Mouse (Mus musculus): ENCODE measurements around the gene Gdi1.

The Gdi1 gene

DNA sequence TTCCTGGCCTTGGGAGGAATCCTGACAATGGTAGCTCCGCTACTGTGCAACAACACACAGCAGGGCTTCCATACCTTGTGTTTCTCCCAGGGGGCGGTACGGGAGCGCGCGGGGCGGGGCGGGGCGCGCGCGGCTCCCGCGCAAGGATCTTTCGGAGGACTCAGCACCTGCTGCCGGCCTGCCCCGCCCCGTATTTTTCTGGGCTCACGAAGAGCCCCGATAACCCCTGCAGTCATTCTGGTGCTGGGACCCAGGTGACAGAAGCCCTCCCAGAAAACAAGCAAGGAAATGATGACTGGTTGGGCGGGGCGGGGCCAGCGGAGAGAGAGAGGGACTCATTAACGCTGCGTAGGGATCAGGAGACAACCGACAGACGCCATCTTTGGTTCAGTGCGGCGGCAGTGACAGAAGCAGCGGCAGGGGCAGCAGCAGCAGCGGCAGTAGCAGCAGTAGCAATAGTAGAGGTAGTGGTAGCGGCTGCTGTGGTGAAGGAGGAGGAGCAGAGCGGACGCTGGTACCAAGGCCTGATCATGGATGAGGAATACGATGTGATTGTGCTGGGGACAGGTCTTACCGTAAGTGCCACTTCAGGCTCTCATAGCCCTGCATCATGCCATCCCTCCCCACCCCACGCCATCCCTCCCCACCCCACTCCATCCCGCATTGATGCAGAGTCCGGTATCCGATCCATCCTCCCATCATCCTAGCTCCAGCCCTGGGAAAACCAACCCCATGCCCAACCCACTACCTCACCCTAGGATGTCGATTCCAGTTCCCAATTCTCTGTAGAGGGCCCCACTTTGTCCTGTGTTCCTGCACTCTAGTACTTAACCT lies at the start of gene Gdi1:
TSS of gene Gdi1 (plus strand) at position 132 of the 834 bp plus-strand sequence.
- in situ Hi-C loops (cut with MboI, MseI) = no loop called here

DNA sequence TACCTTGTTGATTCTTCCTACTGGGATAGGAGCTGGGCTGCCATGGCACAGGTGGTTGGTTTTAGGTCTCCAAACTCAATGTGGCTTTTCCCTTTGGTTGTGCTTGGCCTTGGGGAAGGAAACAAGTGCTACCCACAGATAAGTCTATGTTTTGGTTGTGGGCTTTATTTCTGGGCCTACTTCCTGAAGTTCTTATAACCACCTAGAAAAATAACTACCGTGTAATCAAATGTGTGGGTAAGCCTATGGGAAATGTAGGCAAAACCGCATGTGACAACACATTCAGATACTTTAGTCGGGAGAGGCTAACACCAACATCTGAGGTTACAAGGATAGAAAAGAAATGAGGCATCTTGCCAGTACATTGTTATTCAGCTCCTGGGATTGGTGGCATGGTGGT lies 47.1 kb upstream of the Gdi1 start:
- in situ Hi-C loops (cut with MboI, MseI) = no loop called here

DNA sequence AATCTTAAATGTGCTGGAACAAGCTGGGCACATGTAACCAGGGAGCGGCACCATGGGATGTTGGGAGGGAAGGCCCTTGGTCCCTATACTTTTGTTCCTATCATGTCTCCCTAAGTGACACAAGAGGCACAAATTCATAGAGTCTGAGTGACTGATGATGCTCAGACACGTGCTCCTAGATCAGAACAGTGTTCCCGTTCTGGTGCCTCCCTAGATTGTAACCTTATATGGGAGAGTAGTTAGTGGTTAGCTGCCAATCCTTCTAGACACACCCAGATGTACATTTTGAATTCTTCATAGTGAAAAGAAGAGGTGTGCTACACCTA lies 35.1 kb upstream of the Gdi1 start:
- in situ Hi-C loops (cut with MboI, MseI) = loop anchor here (5.0 kb wide), 1 partner anchor 47 kb away; no protein-coding TSS in a partner anchor

DNA sequence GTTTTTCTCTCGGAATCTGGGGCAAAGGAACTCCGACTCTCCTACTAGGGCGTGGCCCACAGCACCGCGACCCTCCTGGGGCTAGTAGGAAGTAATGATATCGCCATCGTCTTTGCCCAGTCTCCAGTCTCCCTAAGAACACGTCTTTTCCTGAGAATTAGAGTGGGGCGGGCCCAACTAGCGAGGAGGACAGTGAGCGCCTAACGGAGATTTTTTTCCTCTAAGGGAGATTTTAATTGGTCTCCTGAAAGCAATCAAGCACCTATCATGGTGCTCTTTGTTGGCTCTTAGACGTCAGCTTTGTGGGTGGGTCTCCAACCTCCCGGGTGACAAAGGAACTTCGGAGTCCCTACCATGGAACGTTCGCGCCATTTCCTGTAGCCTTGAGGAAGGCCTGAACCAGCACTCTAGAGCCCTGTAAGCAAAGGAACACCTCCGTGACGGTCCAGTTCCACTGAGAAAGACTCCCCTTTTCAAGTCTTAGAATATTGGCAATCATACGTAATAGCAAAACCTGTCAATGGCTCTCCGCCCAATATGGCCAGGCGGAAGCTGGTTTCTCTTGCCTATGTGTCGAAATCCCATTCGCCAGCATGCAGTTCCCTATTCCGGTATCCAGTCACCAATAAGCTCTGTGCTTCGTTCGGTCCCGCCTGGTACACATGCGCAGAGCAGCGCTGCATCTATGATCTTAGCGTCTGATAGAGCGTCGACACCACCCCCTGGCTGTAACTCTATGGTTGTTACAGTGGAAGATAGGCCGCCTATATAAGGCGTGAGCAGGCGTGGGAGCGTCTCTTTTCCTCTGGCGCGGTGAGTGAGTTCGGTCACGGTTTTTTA lies 34.5 kb upstream of the Gdi1 start, which contains the start of gene Rpl10:
TSS of gene Rpl10 (plus strand) at position 751 of the 840 bp plus-strand sequence.
- in situ Hi-C loops (cut with MboI, MseI) = no loop called here

DNA sequence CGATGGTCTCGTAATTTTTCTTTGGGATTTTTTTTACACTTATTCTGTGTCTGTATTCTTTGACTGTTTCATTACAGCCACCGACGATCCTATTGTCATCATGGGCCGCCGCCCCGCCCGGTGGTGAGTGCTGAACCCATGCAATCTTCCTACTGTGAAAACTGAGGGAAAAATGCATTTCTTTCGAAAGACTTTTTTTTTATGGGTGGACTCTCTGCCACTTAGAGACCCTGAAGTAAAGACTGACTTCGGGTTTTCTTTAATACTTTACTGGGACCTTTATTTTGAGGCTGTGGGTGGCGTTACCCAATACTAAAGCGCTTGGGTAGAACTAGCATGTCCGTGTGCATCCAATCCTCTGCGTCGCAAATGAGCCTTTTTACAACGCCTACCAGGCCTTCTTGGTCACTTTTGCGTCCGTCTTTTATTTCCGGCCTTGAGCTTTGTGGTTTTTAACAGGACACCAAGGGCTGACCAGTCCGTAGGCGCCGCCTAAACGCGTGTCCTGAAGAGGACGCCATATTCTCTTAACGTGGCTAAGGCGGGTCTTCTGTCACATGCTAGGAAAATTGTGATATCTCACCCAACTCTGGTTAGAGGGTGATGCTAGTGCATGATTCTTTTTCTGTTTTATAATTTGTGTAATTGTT lies 33.8 kb upstream of the Gdi1 start:
- in situ Hi-C loops (cut with MboI, MseI) = no loop called here

DNA sequence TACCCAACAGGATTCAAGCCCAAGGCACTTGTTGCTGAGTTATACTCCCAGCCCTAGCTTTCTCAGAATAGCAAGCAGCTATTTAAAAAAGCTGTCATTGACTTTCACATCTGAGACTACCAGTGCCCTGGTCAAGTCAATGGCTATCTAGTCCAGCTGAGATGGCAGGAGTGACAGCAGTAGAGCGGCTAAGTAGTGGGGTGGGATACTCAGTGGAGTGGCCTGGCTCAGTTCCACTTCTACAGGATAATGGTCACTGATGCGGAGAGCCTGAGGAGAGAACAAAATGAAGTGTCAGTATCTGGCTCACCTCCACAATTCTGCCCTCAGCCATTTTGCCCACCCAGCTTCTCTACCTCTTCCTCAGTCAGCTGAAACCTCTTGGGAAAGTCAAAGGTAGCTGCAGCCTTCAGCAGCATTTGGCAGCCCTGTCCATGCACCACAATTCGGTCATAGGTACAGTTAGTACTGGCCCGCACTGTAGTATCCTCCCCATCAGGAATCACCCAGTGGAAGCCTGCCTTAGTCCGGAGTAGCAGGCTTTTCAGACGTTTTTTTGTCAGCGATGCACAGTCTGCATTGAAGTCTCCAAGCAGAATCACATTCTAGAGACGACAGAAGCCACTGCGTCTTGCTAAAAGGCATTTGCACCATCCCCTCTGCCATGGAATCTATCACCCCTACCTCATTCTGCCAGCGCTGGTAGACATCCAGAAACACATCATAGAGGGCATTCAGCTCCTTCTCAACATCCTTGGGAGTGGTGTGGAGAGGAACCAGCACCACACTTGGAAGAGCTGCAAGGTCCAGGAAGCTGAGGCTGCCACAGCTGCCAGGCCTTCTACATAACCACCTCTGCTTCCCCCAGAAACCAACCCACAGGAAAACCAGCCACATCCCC lies 31.1 kb upstream of the Gdi1 start:
- in situ Hi-C loops (cut with MboI, MseI) = no loop called here

DNA sequence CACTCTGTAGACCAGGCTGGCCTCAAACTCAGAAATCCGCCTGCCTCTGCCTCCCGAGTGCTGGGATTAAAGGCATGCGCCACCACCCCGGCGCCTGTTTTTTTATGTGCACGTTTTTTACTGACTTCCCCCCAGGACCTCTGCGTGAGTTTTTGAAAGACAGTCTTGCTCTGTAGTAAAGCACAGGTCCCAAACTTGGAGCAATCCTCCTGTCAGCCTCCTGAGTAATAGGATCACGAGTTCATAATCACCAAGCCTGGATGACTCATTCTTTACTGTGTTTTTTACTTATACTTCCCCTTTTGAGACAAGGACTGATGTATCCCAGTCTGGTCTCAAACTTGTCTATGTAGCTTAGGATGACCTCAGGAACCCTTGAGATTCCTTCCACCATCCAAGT lies 26.9 kb upstream of the Gdi1 start:
- in situ Hi-C loops (cut with MboI, MseI) = no loop called here

DNA sequence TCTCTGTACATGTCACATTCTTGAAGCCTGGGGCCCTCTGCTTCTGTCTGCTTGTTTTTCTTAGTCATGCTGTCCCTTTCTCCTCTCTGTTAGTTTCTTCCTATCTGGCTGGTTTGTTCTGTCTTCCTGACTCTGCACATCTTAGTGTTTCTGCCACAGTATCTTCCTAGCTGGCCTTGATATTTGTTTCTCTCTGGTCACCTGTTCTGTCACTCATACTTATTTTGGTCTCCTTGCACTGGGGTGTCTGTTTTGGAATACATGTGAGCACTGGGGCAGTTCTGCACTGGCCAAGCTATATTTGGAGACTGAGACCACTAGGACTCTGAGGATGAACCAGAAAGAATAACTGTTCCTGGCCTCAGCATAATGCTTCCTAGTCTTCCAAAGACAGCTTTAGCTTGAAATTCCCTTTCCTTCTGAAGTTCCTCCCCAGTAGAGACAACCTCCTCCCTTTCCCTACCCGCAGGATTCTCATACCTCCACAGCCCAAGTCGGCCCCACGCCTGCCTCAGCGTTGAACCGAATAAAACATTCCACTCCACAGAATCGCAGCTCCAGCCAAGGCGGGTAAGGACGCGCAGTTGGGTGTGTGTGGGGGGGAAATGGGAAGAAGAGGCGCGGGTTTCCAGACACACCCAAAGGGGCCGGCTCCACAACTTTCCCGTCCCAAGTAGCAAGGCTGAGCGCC lies 23.6 kb upstream of the Gdi1 start:
- in situ Hi-C loops (cut with MboI, MseI) = no loop called here

DNA sequence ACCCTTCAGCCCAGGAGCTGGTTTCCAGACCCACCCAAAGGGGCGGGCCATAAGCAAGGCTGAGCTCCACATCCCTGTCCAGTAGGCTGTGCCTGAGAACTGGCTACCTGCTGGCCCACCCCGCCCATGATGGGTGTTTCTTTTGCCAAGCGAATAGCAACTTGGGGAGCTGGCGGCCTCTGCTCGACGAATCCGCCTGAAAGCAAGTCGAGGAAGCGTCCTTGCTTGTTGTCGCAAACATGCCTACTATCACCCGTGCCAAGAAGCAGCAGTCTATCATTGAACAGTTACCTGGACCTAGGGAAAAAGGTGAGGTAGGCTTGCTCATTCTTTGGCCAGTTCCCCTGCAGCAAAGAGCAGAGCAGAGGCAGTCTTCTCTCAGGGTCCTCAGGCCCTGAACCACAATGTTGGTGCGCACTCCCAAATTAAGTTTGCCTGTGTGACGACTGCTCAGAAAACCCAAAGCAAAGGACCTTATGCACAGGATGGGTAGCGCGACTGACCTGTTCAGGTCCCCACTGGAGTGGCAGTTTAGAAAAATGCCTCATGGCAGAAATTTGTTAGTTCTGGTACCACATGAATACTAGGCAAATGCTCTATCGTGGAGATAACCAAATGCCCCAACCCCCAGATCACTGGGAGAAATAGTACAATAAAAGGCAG lies 22.9 kb upstream of the Gdi1 start, which contains the start of the genes Taz and Dnase1l1:
TSS of gene Taz (plus strand) at position 181 of the 663 bp plus-strand sequence.
TSS of gene Dnase1l1 (minus strand) at position 606 of the 663 bp plus-strand sequence.
- in situ Hi-C loops (cut with MboI, MseI) = no loop called here

DNA sequence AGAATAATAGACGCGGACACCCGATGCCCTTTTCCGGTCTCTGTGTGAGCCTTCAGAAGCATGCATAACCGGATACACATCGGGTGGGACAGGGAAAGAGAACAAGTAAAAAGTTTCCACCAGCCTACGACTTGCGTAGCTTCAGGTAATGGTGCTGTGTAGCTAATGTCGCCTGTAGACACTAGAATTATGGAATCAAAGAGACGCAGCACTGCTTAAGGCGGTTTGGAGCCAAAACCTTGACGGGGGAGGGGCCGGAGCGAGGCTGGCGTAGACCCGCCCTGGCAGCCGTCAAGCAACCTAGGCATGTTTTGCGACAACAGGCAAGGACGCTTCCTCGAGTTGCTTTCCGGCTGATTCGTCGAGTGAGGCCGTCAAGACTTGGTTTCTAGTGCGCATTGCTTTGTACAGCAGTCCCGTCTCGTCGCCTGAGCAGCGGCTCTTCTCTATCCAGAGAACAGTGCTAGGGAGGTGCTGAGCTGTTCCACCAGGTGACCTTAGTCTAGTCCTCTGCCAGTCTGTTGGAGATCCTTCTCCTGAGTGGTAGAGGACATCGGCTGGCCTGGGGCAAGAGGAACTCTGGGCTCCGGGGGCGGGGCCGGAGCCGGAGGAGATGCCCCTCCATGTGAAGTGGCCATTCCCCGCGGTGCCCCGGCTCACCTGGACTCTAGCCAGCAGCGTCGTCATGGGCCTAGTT lies 22.3 kb upstream of the Gdi1 start:
- in situ Hi-C loops (cut with MboI, MseI) = no loop called here

DNA sequence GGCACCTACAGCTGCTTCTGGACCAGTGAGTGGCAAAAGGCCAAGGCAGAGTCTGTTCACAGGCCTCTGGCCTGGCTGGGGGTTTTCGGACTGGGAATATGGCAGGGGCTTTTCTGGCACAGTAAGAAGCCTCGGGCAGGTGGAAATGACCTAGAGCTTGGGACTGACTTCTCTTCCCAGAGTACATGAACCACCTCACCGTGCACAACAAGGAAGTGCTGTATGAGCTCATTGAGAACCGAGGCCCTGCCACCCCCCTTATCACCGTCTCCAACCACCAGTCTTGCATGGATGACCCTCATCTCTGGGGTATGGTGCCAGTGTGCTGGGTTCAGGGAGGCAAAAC lies 21.7 kb upstream of the Gdi1 start:
- in situ Hi-C loops (cut with MboI, MseI) = no loop called here

DNA sequence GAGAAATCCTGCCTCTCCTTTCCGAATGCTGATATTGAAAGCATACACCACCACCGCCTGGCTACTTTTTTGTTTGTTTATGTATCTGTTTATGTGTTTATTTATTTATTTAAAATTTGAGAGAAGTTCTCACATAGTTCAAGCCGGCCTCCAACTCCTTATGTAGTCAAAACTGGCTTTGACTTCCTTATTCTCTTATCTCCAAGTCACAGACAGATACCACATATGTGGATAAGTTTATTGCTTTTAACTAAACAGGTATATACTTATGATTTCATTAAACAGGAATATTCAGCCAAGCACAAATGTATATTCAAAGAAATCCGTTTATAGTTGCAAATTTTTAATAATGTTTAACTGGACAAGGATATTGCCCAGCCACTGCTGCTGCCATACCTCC lies 11.4 kb upstream of the Gdi1 start:
- in situ Hi-C loops (cut with MboI, MseI) = no loop called here

DNA sequence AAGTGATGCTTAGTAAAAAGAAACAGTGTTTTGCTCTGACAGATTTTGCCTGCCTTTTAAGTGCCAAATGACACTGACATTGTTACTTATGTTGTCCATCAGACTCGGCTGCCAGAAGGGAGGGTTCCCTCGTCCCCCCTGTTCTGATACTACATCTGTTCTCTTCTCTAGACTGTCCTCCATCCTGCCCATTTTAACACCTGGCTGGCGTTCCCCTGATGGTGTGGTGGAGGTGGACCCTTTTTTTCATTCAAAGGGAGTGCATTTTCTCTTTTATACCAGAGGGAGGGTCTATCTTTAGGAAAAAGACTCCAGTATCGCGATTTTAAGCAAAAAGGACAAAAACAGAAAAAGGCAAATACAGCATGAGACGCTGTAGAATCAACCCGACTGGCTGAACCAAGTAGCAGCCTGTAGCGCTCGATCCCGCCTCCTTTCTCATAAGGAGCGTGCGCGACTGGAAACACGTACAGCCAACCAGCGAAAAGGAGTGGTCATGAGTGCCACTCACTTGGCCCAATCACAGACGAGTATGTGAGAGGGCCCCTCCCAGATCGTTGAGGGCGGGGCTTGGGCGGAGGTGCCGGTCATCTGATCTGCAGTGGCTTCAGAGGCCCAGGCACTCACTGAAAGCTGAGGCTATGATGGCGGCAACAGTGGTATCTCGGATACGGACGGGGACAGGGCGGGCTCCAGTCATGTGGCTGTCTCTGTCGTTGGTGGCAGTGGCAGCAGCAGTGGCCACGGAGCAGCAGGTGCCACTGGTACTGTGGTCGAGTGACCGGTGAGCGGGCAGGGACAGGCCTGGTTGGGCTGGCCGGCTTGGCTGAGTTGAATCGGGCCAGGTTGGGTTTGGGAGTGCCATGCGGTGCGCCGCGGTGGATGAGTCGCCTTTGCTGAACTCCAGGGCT lies 8.0 kb upstream of the Gdi1 start, which contains the start of gene Atp6ap1:
TSS of gene Atp6ap1 (plus strand) at position 560 of the 911 bp plus-strand sequence.
- in situ Hi-C loops (cut with MboI, MseI) = no loop called here

DNA sequence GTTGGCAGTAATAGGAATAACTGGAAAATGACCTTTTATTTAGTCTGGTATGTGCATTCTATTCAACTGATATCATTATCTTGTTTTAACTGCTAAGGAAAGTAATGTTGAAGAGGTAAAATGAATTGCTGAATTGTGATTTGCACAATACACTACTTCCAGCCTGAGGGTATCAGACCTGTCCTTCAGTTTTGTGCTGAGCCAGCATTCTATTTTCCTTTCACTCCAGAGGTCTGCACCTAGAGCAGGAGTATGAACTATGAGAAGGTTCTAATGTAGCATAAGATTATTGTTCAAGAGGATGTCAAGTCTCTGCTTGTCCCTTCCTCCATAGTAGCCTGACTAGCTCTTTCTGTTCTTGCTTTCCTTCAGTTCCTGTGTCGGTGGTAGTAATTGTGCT lies 6.5 kb upstream of the Gdi1 start:
- in situ Hi-C loops (cut with MboI, MseI) = no loop called here

DNA sequence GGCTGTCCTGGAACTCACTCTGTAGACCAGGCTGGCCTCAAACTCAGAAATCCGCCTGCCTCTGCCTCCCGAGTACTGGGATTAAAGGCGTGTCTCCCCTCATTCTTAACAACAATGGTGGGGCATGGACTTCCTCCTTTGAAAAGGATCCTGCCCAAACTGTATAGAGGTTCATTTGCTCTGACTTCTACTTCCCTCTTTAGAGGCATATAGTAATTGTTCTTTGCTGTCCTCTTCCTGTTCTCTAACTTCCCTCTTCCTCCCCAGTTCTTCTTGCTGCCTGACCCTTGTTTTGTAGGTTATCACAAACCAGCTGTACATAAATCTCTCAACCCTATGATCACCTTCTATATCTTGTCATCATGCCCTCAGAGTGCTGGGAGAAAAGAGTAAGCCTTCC lies 5.1 kb upstream of the Gdi1 start:
- in situ Hi-C loops (cut with MboI, MseI) = no loop called here

DNA sequence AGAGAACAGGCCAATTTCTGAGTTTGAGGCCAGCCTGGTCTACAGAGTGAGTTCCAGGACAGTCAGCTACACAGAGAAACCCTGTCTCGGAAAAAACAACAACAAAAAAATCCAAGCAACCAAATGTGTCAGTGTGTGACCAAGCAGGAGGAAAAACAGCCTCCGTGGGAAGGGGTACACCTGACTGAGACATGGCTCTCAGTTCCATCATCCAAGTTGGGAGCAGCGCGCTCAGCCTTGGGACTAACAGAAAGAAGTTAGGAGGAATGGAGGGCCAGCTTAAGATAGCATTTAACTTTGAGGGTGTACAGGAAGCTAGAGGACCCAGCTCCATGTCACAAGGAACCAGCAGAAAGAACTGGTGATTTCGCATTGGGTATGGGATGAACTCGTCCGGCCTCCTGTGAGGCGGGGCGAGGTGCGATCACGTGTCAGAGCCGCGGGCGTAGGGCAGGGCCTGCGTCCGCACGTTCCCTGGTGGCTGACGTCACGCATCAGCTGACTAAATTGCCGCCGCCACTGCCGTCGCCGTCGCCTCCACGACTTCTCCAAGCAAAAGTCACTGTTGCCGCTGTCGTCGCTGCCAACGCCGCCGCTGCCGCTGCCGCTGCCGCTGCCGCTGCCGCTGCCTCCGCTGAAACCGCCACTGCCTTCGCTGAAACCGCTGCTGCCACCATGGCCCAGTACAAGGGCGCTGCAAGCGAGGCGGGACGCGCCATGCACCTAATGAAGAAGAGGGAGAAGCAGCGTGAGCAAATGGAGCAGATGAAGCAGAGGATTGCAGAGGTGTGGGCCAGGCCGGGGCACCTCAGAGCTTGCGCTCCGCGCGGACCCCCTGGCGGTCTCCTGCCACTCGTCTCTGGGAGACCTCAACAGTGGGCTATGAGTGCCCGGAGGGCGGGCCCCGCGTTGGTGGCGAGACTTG lies 8.0 kb downstream of the Gdi1 start, which contains the start of gene Fam50a:
TSS of gene Fam50a (plus strand) at position 494 of the 925 bp plus-strand sequence.
- in situ Hi-C loops (cut with MboI, MseI) = no loop called here

DNA sequence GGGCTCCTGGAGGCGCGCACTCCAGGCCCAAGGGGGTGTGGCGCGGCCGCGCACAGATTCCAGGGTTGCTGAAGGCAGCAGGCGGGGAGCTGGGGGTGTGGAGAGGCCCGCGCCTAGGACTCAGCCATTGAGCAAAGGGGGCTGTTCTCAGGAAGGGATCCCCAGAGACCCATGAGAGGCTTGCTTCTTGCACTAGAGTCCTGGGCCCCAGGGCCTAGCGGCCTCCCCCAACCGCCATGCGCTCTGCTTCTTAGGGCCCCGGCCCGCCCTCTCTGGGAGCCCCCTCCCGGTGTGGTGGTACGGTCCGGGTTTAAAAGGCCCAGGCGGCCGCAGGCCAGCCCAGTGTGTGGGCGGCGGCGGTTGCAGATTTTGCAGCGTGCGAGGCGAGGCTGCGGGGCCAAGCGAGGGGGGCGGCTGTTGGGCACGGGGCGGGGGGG lies 23.9 kb downstream of the Gdi1 start, which contains the start of gene Plxna3:
TSS of gene Plxna3 (plus strand) at position 342 of the 437 bp plus-strand sequence.
- in situ Hi-C loops (cut with MboI, MseI) = no loop called here

Data from regulatory T cell (primary cell).